Mouse (Mus musculus) ES-CJ7 (cell line): Measurements from ENCODE around the gene Mettl26.
A peak's percentile ranks its signal among the peaks of the same experiment; 100 is the strongest.

ENCODE experiments used
- DNase-seq: peaks from one replicate; pipeline ENCODE4 v3.0.0; 2011; ENCODE audit warnings: low read depth, low spot score

The Mettl26 gene

GRCm38 (mm10) chr17:25883824-25884223 lies 8.9 kb downstream of the Mettl26 start:
- DNase-seq = no peak

GRCm38 (mm10) chr17:25885636-25886035 lies 10.8 kb downstream of the Mettl26 start:
- DNase-seq = peak; percentile 67

- DNase-seq = no peak
These were observed 11.9 kb downstream of the Mettl26 start for GRCm38 (mm10) chr17:25886806-25887205.

GRCm38 (mm10) chr17:25887467-25887866 lies 12.6 kb downstream of the Mettl26 start:
- DNase-seq = no peak

- DNase-seq = no peak
These were observed 14.0 kb downstream of the Mettl26 start for GRCm38 (mm10) chr17:25888837-25889236.

- peak; percentile 77 for DNase-seq
These were observed 19.2 kb downstream of the Mettl26 start for GRCm38 (mm10) chr17:25893975-25894617.

GRCm38 (mm10) chr17:25895415-25895814 lies 20.5 kb downstream of the Mettl26 start:
- DNase-seq = no peak

GRCm38 (mm10) chr17:25895891-25896290 lies 21.0 kb downstream of the Mettl26 start:
- DNase-seq = no peak

- no peak for DNase-seq
These were observed 25.3 kb downstream of the Mettl26 start for GRCm38 (mm10) chr17:25900193-25900592.

GRCm38 (mm10) chr17:25903061-25903460 lies 28.2 kb downstream of the Mettl26 start:
- no peak for DNase-seq

- DNase-seq = no peak
These were observed 32.8 kb downstream of the Mettl26 start for GRCm38 (mm10) chr17:25907640-25908039.

- DNase-seq = no peak
These were observed 36.9 kb downstream of the Mettl26 start for GRCm38 (mm10) chr17:25911816-25912215.

GRCm38 (mm10) chr17:25913186-25913876 lies 38.5 kb downstream of the Mettl26 start:
- DNase-seq = no peak

- DNase-seq = no peak
These were observed 39.0 kb downstream of the Mettl26 start for GRCm38 (mm10) chr17:25913877-25914275.

- no peak for DNase-seq
These were observed 39.4 kb downstream of the Mettl26 start for GRCm38 (mm10) chr17:25914295-25914694.

GRCm38 (mm10) chr17:25916931-25917647 lies 42.2 kb downstream of the Mettl26 start:
- no peak for DNase-seq

GRCm38 (mm10) chr17:25918037-25918750 lies 43.3 kb downstream of the Mettl26 start:
- no peak for DNase-seq

- DNase-seq = peak; percentile 21
These were observed 44.4 kb downstream of the Mettl26 start, which contains the start of gene Rab40c for GRCm38 (mm10) chr17:25919144-25919785. Gene Rab40c (minus strand): TSS chr17:25919727.

GRCm38 (mm10) chr17:25919786-25920642 lies 45.1 kb downstream of the Mettl26 start:
- peak; percentile 100 for DNase-seq

GRCm38 (mm10) chr17:25922120-25922519 lies 47.2 kb downstream of the Mettl26 start:
- no peak for DNase-seq
